Mouse (Mus musculus) c-Kit-positive CD71-negative TER-119-negative erythroid progenitor cells, embryonic 14.5 days (primary cell): ENCODE data around the gene Tpm3-rs7.
"Not testable (repeated sequence)": the region's sequence is repeated elsewhere in the genome, so short reads cannot be mapped to it uniquely, and the experiment has no call there.

Source experiments
- DNase-seq: peaks from one replicate; pipeline ENCODE4 v3.0.0-alpha.2; 2013; ENCODE audit warnings: low read depth

Tpm3-rs7 gene

DNA sequence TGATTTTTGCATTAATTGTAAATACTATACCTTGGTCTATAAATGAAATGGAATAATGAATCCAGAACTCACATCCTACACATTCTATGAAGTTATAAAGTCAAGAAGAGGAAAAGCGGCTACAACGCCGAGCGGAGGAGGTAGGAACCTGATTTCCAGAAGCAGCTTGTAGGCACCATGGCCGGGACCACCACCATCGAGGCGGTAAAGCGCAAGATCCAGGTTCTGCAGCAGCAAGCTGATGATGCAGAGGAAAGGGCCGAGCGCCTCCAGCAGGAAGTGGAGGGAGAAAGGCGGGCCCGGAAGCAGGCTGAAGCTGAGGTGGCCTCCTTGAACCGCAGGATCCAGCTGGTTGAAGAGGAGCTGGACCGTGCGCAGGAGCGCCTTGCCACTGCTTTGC lies at the start of gene Tpm3-rs7:
TSS of gene Tpm3-rs7 (plus strand) at position 110 of the 400 bp plus-strand sequence.
- DNase-seq: not testable (repeated sequence)

DNA sequence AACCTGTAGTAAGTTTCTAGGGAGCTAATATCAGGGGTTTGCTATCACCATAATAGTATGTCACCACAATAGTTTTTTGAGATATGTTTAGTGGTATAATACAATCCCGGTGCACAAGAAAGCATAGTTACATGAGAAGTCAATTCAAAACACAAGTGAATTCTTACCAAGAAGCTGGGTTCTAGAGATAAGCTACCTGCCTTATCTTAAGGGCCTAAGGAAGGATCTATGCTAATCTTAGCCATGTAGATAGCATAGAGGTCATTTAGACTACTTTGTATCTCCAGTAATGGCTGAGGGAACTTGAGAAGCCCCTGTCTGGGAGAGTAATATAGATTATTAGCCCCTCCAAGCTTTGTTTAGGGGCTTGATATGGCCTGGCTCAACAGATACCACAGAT lies 2.6 kb downstream of the Tpm3-rs7 start:
- no peak for DNase-seq

DNA sequence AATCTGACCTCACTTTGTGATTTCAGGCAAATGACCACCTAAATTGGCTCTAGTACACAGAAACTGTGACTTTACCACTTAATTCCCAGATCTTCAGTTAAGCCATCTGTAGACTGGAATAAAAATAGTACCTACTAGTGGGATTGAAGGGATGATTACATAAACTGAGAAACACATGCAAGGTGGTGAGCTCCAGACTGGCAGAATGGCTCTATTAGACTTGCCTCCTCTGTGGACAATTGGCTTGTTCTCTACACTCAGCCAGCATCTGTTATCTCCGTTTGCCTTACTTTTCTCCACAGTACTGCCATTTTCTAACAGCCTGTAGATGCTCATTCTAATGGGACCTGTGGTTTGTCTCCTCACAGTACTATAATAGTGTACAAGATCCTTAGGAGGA lies 49.0 kb downstream of the Tpm3-rs7 start:
- DNase-seq: no peak
